Mouse (Mus musculus): Measurements from ENCODE around the gene Btbd35f17. TPM values are rescaled to one million over a fixed set of nuclear protein-coding genes. Genes with fewer than 3 reads are reported as not detected.
"Not testable (repeated sequence)": the region's sequence is repeated elsewhere in the genome, so short reads cannot be mapped to it uniquely, and the experiment has no call there.

The Btbd35f17 gene
- total RNA-seq (2021) = not detected
- polyA plus RNA-seq (2012; rRNA removed) = not detected in 2 replicates
- long read RNA-seq = 0 reads

DNA sequence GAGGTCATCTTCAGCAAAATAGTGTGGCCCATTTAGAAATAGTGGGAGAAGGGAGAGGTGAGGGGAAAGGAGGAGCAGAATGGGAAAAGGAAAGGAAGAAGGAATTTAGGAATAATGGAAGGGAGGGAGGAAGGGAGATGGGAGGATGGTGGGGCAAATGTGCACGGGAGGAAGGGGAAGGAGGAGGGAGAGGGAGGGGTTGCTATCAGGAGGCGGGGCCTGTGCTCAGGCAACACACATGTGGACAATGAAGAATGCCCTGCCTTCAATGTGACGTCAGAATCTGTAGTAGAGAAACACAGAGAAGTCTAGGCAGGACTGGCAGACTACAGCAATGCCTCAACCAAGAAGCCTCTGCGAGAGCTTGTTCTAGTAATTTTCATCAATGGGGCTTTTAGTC, at the start of gene Btbd35f17:
Gene Btbd35f17 (plus strand): TSS at position 301 of the 400 bp plus-strand sequence.
- not testable (repeated sequence) for DNase-seq

Other genes with a start within 250 kb of the Btbd35f17 start
- gene Btbd35f28, start 174.1 kb upstream of the Btbd35f17 start, total RNA-seq (2021) = not detected
- not detected in 2 replicates for gene Btbd35f28, start 174.1 kb upstream of the Btbd35f17 start, polyA plus RNA-seq (2012; rRNA removed)
- gene Btbd35f20, start 79.4 kb upstream of the Btbd35f17 start, total RNA-seq (2021) = not detected
- gene Btbd35f20, start 79.4 kb upstream of the Btbd35f17 start, polyA plus RNA-seq (2012; rRNA removed) = not detected in 2 replicates

Measured in adrenal gland, adult 2 months (tissue).